Mouse (Mus musculus): ENCODE measurements at regions not wholly inside any gene's neighbourhood (a gene's known extent, or its start where the extent isn't known, plus 50 kb on each side); places are given as distances from the start of the nearest gene placed in this dataset.

- no peak for DNase-seq (ENCODE audit: low spot score)
Observed at GRCm38 (mm10) chr14:89988983-89989382, 1517.8 kb upstream of the Pcdh20 start.

DNA sequence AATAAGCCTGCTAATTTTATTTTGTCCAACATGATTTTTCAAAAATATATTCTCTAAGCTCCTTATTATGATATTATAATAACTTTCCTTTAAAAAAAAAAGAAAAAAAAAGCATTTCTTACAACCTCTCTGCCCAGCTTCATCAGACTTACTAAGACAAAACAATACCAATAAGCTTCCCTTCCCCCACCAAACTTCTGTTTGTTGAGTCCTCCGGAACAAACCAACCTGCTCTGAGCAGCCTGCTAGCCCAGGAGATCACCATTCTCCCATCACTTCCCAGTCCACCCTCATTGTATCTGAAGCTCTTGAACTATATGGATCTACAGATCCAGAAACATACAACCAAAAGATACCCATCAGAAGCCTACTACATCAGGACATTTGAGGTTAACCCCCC is 1514.9 kb upstream of the Pcdh20 start:
- peak; percentile 10 for DNase-seq (ENCODE audit: low spot score)

DNA sequence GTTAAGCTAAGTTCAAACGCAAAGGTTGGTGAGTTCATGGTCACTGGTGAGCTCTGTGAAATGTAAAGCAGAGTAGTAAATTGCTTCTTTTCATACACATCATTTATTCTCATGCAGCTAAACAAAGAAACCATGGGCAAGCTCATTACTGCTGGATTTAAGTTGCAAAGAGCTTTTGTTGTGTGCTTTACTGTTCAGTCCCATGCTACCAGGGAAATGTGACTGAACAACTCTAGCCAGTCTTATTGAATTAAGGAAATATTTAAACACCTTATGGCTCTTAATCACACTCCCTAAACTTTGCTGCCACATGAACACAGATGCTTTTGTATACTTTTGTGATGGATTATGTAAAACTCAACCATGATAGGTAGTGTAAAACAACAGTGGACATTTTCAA is 1514.4 kb upstream of the Pcdh20 start:
- DNase-seq (ENCODE audit: low spot score) = peak; percentile 17

Data from embryo, embryonic 10.5 days (tissue).